Mouse (Mus musculus) T-cell, adult 2 months (primary cell): ENCODE measurements at regions not wholly inside any gene's neighbourhood (a gene's known extent, or its start where the extent isn't known, plus 50 kb on each side); places are given as distances from the start of the nearest gene placed in this dataset.
A peak's percentile ranks its signal among the peaks of the same experiment; 100 is the strongest.

Source experiments
- DNase-seq: peaks from one replicate; pipeline ENCODE4 v3.0.0; 2022; ENCODE audit warnings: low spot score

- no peak for DNase-seq
Measured at GRCm38 (mm10) chr14:90488301-90488700, 2017.1 kb upstream of the Pcdh20 start.

DNA sequence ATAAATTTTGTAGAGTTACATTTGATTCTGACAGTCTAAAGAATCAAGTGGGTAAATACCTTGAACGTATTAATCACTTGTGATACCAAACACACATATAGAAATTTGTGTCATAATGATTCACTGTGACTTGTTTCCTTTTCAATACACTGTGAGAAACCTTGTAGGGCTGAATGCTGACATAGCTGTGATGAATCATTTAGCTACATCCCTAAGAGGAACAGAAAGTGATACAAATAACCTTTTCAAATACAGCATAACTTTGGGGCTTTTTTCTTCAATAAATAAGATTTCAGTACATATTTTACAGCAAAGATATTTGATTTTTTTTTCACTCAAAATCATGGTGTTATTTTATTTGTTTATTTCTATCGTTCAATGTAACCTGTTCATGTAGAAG lies 1976.8 kb upstream of the Pcdh20 start:
- no peak for DNase-seq

GRCm38 (mm10) chr14:90432874-90433543 lies 1961.8 kb upstream of the Pcdh20 start:
- DNase-seq, result no peak

DNA sequence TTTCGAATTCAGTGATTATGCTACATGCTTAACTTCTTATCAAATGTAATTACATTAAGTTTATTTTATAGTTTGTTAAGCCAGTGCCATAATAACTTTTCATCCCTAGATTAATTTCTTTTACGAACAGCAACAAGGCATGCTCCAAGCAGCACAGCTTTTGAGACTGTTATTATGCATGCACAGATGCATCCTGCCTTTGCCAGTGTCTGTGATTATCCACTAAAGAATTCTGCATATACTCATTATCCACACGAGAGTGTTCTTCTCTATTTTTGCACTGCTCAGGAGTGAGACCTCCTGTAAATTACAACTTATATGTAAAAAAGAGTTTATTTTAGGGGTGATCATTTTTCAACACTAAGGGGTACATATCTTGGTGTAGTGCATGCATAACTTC lies 1941.5 kb upstream of the Pcdh20 start:
- no peak for DNase-seq

DNA sequence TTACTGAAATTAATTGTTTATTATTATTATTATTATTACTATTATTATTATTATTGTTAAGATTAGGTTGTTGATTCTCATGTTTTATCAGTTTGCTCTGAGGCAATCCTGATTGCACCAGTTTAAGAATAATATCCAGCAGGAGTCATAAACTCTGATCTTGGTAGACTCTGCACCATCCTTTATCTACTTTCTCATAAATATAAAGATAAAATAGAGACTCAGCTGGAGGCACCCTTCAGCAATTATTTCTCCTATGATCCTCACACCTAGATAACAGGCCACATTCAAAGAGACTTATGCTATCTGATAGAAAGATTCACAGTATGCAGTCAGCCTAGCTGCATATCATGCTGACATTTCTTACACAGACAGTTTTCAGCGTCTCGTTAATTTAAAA lies 1935.2 kb upstream of the Pcdh20 start:
- no peak for DNase-seq

- no peak for DNase-seq
Measured at GRCm38 (mm10) chr14:90405476-90405875, 1934.3 kb upstream of the Pcdh20 start.

GRCm38 (mm10) chr14:90367256-90367936 lies 1896.2 kb upstream of the Pcdh20 start:
- DNase-seq, result no peak

- no peak for DNase-seq
Measured at GRCm38 (mm10) chr14:90334541-90334940, 1863.3 kb upstream of the Pcdh20 start.

- peak; percentile 5 for DNase-seq
Measured at GRCm38 (mm10) chr14:90295456-90295855, 1824.3 kb upstream of the Pcdh20 start.

- DNase-seq, result no peak
Measured at GRCm38 (mm10) chr14:90246042-90246441, 1774.8 kb upstream of the Pcdh20 start.

- DNase-seq, result no peak
Measured at GRCm38 (mm10) chr14:90232661-90233060, 1761.5 kb upstream of the Pcdh20 start.

GRCm38 (mm10) chr14:90200294-90200693 lies 1729.1 kb upstream of the Pcdh20 start:
- DNase-seq, result no peak

DNA sequence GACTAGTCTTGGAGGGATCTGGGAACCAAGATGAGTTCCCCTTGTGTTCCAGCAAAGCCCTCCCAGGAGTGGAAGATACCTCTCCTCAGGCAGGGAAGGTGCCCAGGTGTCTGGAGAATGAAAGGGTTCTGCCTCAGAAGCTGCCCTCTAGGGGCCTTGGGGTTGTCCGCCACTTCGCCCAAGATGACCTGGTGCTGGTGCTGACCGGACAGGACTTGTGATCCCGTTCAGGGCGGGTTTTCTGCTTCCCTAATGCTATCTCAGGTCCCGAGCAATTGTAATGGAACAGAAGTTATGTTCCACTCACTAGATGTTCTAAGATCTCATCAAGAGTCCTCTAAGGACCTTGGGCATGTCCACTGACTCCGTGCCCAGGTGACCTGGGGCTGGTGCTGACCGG lies 1726.6 kb upstream of the Pcdh20 start:
- no peak for DNase-seq

DNA sequence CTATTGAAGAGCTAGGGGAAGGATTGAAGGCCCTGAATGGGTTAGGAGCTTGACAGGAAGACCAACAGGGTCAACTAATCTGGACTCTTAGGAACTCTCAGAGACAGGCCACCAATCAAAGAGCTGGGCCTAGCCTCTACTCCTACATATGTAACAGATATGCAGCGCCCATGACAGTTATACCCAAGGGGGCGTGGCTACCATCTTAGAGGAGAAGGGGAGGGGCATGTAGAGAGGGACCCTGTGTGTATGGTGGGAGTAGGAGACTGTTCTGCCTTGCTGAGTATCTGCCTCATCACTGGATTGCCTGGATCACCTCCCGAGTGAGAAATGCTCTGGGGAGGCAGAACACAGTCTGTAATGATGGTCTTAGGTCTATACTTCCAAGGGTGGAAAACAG lies 1701.5 kb upstream of the Pcdh20 start:
- DNase-seq, result no peak
